Mouse (Mus musculus) liver, postnatal 0 days (tissue): Measurements from ENCODE around the gene Hspb8. TPM values are rescaled to one million over a fixed set of nuclear protein-coding genes. Genes with fewer than 3 reads are reported as not detected.

Source experiments
- ATAC-seq: fragments of 200-750 bp; cut with Nextera tagmentation; 2 replicates; pipeline ENCODE4 v1.8.0; 2017; ENCODE audit warnings: mild to moderate bottlenecking, moderate library complexity
- DNase-seq: peaks from one replicate; pipeline ENCODE4 v3.0.0-alpha.2; 2016
- H3K27ac ChIP-seq: fragments of 300-500 bp; sonication (generic); 2 replicates; pipeline ENCODE4 v1.5.1; 2014; ENCODE audit warnings: antibody characterized with exemption, moderate library complexity, mild to moderate bottlenecking, low read depth
- H3K27me3 ChIP-seq: fragments of 300-500 bp; sonication (generic); 2 replicates; pipeline ENCODE4 v1.6.1; 2014; ENCODE audit warnings: low read length, control low read depth, mixed read lengths; ENCODE audit not compliant: insufficient read depth
- H3K36me3 ChIP-seq: fragments of 300-500 bp; sonication (generic); replicated peaks from 2 replicates; pipeline ENCODE4 v1.6.1; 2014; ENCODE audit warnings: mild to moderate bottlenecking, control low read depth, low read length, moderate library complexity, mixed read lengths; ENCODE audit not compliant: insufficient read depth
- H3K4me1 ChIP-seq: fragments of 300-500 bp; sonication (generic); 2 replicates; pipeline ENCODE4 v1.6.1; 2014; ENCODE audit warnings: antibody characterized with exemption, mild to moderate bottlenecking, control low read depth; ENCODE audit not compliant: insufficient read depth
- H3K4me2 ChIP-seq: fragments of 300-500 bp; sonication (generic); 2 replicates; pipeline ENCODE4 v1.6.1; 2014; ENCODE audit warnings: low read depth, mild to moderate bottlenecking, low read length, moderate library complexity, mixed read lengths
- H3K4me3 ChIP-seq: fragments of 300-500 bp; sonication (generic); 2 replicates; pipeline ENCODE4 v1.5.1; 2014; ENCODE audit warnings: low read depth, low read length
- H3K9ac ChIP-seq: fragments of 300-500 bp; sonication (generic); replicated peaks from 2 replicates; pipeline ENCODE4 v1.6.1; 2014; ENCODE audit warnings: mild to moderate bottlenecking, moderate library complexity
- H3K9me3 ChIP-seq: fragments of 300-500 bp; sonication (generic); 2 replicates; pipeline ENCODE4 v1.6.1; 2016; ENCODE audit warnings: mild to moderate bottlenecking, control low read depth, low read length, mixed read lengths
- CTCF ChIP-seq: sonication (generic); IDR thresholded peaks from 2 replicates; pipeline ENCODE4 v1.5.1; 2016; ENCODE audit warnings: antibody characterized with exemption, low read depth
- EP300 ChIP-seq: IDR thresholded peaks from 2 replicates; pipeline ENCODE4 v1.6.1; 2016; ENCODE audit warnings: antibody characterized with exemption, low read depth, mild to moderate bottlenecking
- WGBS: fragments of 180-500 bp; shearing (Covaris S2); extraction: QIAGEN DNeasy Blood & Tissue Kit; methylation state at CpG from one replicate; pipeline ENCODE4 v1.1.7; 2014; ENCODE audit not compliant: insufficient replicate concordance; 5-methylcytosine and 5-hydroxymethylcytosine counted together
- polyA plus RNA-seq: library from polyadenylated mRNA; unstranded; fragments of >200 nt; fragmentation: Nextera tagmentation; extraction: Ambion mirVana; gene quantifications from 2 replicates; pipeline ENCODE4 v1.2.1, GENCODE M21; 2015

Hspb8 gene
- polyA plus RNA-seq, 1 experiment from 2014 or later: 9.1 TPM

GRCm38 (mm10) chr5:116450901-116451300 is 28.2 kb upstream of the Hspb8 start:
- no peak overlapping the region for H3K27ac ChIP-seq
- ATAC-seq (no peak), DNase-seq (no peak)
- no peak overlapping the region for H3K4me2 ChIP-seq
- H3K27me3 ChIP-seq: no peaks in the 10 kb centered on the region
- WGBS: 71% methylated on average over 8 of the region's 8 CpGs
- H3K4me1 ChIP-seq: no peaks in the 10 kb centered on the region
- no peaks in the 10 kb centered on the region for H3K9me3 ChIP-seq
- H3K9ac ChIP-seq: no peak overlapping the region
- H3K36me3 ChIP-seq: no peaks in the 10 kb centered on the region
- TF ChIP-seq CTCF (no peak), EP300 (no peak)
- no peak overlapping the region for H3K4me3 ChIP-seq

GRCm38 (mm10) chr5:116449522-116450225 is 27.0 kb upstream of the Hspb8 start:
- ATAC-seq (no peak), DNase-seq (no peak)
- H3K4me1 ChIP-seq: no peaks in the 10 kb centered on the region
- H3K9ac ChIP-seq: no peak overlapping the region
- H3K4me2 ChIP-seq: no peak overlapping the region
- no peak overlapping the region for H3K27ac ChIP-seq
- H3K4me3 ChIP-seq: no peak overlapping the region
- no peaks in the 10 kb centered on the region for H3K27me3 ChIP-seq
- WGBS: 43% methylated on average over 8 of the region's 8 CpGs
- H3K9me3 ChIP-seq: no peaks in the 10 kb centered on the region
- H3K36me3 ChIP-seq: no peaks in the 10 kb centered on the region
- TF ChIP-seq CTCF: no peak
- no peak for TF ChIP-seq EP300

GRCm38 (mm10) chr5:116448409-116449191 is 25.9 kb upstream of the Hspb8 start:
- TF ChIP-seq EP300: no peak
- H3K36me3 ChIP-seq: no peaks in the 10 kb centered on the region
- no peaks in the 10 kb centered on the region for H3K9me3 ChIP-seq
- H3K9ac ChIP-seq: peak overlapping the region; percentile 44; the same call in 1 of the 2 replicates
- peak overlapping the region; percentile 54 for H3K4me2 ChIP-seq
- peaks cover 2% of the 10 kb centered on the region; the same call in 1 of the 2 replicates for H3K4me1 ChIP-seq
- WGBS: 10% methylated on average over 11 of the region's 11 CpGs
- DNase-seq (no peak), ATAC-seq (no peak)
- 0 out of 2 replicates have a peak overlapping the region, but pooled peaks have one; percentile 3 for H3K4me3 ChIP-seq
- peak overlapping the region; percentile 64 for H3K27ac ChIP-seq
- H3K27me3 ChIP-seq: no peaks in the 10 kb centered on the region

- 0 out of 2 replicates have a peak overlapping the region, but pooled peaks have one; percentile 3 for H3K4me3 ChIP-seq
- H3K9me3 ChIP-seq: no peaks in the 10 kb centered on the region
- H3K9ac ChIP-seq: peak overlapping the region; percentile 44; the same call in 1 of the 2 replicates
- peak; percentile 28 for ATAC-seq
- H3K36me3 ChIP-seq: no peaks in the 10 kb centered on the region
- H3K27me3 ChIP-seq: no peaks in the 10 kb centered on the region
- H3K4me2 ChIP-seq: peak overlapping the region; percentile 54
- peak overlapping the region; percentile 64 for H3K27ac ChIP-seq
- DNase-seq: peak; percentile 46
- H3K4me1 ChIP-seq: peaks cover 2% of the 10 kb centered on the region; the same call in 1 of the 2 replicates
- TF ChIP-seq EP300: no peak
- no peak for TF ChIP-seq CTCF
- WGBS: 34% methylated on average over 11 of the region's 11 CpGs
Measured at GRCm38 (mm10) chr5:116447821-116448350, 25.2 kb upstream of the Hspb8 start.

GRCm38 (mm10) chr5:116446552-116446951 is 23.9 kb upstream of the Hspb8 start:
- Histone ChIP-seq H3K4me2 (peak overlapping the region; percentile 67), H3K36me3 (no peaks in the 10 kb centered on the region), H3K27me3 (no peaks in the 10 kb centered on the region), H3K9ac (peak overlapping the region; percentile 69), H3K27ac (peak overlapping the region; percentile 98), H3K9me3 (no peaks in the 10 kb centered on the region), H3K4me1 (peaks cover 2% of the 10 kb centered on the region; the same call in 1 of the 2 replicates), H3K4me3 (peak overlapping the region; percentile 38)
- ATAC-seq: peak; percentile 66
- TF ChIP-seq CTCF: no peak
- TF ChIP-seq EP300: no peak
- 41% methylated on average over 23 of the region's 23 CpGs for WGBS
- peak; percentile 65 for DNase-seq
